Mouse (Mus musculus): ENCODE measurements around the gene Nr4a1.

Gene Nr4a1

DNA sequence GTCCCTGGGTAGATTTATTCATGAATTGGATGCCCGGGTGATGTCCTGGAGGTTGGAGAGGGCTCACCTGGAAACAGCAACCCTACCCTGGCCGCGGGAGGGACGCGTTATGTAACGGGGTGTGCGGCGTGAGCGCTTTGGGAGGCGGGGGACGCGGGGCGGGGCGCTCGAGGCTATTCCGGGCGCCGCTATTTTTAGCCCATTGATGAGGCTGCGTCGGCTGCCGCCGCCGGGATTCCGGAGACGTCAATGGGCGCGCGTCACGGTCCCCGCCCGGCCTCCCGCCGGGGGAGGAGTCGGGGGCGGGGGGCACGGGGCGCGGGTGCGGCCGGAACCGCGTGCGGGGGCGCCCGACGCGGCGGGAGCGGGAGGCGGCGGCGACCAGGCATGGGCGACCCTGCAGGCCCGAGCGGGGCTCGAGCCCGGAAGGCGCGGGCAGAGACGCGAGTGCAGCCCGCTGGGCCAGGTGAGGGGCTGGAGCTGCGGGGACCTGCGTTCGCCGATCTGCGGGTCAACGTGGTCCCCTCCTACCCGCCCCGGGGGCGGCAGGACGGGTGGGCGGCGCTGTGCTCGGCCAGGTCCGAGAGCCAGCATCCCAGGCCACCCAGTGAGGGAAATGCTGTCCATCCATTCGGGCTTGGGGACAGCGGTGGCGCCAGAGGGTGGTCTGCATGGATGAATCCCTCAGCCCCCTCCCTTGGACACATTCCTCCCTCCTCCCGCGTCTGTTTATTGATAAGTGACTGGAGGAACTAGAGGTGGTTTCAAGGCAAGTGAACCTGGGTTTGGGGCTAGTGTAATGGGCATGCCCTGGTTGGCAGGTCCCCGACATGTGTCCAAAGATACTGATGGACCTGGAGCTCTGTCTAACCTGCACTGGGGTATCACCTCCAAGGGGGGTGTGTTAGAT, at the start of gene Nr4a1:
Gene Nr4a1, plus strand, starts transcription at position 384 of the 910 bp plus-strand sequence.
- peak in 1 of 2 experiments; percentile 78 for DNase-seq (ENCODE audit: low spot score in 2 of 2)

DNA sequence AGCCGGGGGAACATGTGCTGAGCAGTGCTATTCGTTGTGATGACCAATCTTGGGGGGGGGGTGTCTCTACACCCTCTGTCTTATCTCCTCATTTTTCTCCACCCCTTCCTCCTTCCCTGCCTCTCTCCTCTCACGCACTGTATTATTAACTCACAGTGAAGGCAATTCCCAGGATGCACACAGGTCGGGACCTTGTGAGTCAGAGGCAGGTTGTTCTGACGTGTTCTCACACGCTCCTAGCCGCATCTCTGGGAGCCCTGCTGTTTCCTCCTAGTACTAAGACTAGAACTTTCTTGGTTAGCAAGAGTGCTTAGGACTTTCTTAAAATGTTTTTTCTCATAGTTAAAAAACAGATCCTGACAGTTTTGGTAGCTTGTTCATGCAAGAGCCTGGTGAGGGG, 49.3 kb upstream of the Nr4a1 start:
- no peak for DNase-seq (ENCODE audit: low spot score in 2 of 2)

DNA sequence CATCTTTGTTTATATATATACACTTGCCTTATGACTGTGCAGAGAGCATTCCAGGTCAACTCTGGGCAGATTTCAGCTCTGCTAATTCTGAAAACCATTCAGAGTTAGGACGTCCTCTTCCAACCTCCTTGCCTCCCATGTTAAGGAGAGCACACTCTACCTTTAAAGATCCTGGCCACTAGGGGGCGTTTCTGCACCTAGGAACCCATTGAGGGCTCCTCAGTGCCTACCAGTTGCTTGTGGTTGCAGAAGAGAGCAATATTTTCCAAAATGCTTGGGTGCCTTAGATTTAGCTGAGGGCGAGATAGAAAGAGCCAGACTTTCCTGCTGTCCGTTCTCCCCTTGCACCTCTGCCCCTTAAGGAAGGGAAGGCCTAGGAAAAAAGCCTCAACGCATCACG, 43.8 kb upstream of the Nr4a1 start:
- DNase-seq (ENCODE audit: low spot score in 2 of 2) = no peak

DNA sequence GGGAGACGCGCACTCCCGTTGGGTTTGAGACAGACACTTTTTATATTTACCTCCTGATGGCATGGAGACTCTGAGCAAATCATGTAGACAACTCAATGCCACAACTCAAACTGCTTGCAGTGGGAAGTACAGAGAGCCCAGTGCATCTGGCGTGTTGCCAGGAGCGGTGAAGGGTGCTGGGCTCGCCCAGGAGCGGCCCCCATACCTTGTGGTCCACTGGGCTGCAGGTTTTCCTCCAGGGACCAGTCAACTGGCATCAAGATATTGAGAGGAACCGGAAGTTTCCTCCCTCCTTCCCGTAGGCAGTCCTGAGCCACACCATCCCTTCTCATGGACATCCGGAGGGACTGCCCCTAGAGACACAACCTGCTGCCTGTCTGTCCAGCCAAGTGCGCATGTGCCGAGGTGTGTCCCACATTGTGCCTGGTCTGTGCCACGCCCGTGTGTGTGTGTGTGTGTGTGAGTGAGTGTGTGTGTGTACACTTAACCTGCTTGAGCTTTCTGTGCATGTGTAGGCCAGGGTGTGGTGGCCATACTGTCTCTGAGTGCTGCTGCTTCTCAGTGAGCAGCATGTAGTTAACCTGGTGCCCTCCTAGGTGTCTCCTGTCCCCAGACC, 43.0 kb upstream of the Nr4a1 start:
- DNase-seq (ENCODE audit: low spot score in 2 of 2) = no peak

DNA sequence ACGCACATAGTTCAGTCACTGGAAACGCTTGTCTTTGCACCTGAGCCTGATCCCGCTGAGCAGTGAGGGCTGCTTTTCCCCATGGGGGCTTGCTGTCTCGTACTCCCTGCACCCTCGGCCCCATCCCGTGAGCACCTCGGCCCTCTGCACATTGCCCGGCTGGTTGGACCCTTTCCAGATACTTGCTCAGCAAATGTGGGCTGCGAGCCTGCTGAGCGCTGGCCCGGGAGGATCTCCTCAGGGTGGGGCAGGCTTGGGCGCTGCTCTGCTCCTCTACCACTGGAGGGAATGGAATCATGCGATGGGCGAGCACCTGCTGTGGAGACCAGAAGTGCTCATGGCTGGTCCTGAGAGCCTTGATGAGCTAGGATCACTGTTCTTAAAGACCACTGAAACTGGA, 41.6 kb upstream of the Nr4a1 start:
- DNase-seq (ENCODE audit: low spot score in 2 of 2) = no peak

DNA sequence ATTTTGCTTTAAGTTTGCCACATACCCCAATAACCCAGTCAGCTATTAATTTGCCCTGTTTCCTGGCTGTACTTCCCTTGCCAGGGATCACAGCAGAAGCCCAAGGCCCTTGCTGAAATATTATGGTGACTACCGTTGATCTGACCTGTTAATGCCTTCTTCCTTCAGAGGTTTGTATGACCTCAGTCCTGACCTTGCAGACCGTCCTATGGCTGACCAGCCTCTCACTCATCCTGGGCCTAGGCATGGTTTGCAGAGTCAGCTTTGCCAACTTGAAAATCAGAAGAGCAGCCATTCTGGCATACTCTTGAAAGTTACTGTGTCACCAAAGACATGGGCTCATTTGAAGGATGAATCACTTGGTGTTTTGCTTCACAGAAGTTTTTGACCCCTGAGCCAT, 38.9 kb upstream of the Nr4a1 start:
- no peak for DNase-seq (ENCODE audit: low spot score in 2 of 2)

DNA sequence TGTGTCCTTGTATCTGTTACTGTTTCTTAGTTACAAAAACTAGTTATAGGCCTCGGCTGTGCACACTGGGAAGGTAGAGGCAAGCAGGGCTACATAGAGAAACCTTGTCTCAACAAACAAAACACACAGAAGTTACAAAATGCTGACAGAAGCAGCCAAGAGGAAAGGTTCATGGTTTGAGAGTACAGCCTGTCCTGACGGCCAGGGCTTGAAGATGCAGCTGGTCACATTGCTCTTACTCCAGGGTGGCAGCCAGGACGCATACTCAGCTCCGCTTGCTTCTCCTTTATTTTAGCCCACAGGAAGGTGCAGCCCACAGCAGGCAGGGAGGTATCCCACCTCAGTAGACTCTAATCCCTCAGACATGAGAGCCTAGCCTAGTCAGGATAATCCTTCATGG, 38.0 kb upstream of the Nr4a1 start:
- DNase-seq (ENCODE audit: low spot score in 2 of 2) = no peak

DNA sequence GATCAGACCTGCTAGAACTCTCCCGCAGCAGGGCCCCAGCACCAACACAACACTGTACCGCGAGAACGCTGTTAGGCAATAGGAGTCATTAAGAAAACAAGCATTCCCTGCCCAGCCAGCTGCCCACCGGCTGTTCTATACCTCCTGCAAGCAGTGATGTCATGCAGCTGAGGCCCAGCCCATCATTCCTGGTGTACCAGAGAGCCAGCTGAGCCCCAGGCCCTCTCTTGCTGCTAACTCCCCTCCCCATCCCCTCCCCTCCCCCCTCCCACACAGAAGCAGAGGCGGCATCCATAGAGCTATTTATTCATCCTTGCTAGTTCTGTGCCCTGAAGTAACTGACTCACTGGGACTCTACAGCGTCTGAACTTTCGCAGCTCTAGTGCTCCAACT, 33.2 kb upstream of the Nr4a1 start:
- no peak for DNase-seq (ENCODE audit: low spot score in 2 of 2)

DNA sequence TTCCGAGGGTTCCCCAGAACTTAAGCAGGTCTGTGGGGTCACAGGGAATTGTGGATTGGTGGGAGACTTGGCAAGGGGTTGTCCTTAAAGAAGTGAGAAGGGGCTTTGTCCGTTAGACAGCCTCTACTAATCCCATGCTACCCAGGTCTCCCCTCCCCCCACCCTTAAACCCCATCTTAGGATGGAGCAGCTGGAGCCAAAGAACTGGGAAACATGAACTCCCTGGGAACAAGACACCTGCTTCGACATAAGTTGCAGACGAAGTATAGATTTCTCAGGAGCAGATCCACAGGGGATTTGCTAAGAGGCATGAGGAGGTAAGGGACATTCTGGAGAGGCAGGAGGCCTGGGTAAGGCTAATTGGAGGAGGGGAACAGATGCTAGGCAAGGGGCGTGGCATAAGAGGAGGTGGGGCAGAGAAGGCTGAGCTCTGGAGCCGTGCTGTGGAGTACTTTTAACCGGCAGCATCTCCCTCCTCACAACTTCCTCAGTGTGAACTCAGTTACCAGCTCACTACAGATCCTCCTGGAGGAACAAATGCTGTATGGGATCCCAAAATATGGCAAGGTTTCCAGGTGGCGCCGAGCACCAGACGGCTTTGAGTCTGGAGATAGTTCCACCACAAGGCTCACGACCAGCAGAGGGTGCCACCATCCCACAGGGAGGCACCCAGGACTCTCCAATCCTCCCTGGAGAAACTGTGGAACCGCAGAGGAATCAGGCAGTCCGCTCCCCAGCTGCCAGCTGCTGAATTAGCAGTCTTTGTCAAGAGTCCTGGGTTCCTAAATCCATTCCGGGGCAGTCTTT, 32.6 kb upstream of the Nr4a1 start:
- peak; percentile 77 to 87 for DNase-seq (ENCODE audit: low spot score in 2 of 2)

DNA sequence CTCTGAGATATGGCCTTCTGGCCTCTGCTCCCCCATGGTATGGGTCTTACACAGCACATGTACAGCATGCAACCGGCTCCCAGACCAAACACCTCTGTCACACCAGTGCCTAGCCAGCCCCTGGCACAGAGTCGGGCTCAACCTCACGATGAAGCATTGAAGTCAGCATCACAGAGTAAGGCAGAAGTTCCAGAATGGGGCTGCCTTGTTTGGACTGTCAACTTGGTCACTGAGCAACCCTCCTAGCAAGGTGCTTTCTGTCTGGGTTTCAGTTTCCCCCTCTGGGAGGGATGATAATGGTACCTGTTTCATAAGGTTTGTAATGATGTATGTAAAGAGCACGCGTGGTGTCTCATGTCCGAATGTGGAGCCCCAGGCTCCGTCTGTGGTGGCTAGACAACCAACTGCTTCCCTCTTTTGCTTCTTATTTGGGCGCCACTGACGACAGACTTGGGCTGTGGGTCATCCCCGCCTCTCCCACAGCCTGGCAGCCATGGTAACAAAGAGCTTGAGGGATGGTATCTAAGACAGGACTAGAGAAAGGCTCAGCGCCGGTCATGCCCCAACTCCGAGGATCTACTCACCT, 31.1 kb upstream of the Nr4a1 start:
- DNase-seq (ENCODE audit: low spot score in 2 of 2) = no peak

DNA sequence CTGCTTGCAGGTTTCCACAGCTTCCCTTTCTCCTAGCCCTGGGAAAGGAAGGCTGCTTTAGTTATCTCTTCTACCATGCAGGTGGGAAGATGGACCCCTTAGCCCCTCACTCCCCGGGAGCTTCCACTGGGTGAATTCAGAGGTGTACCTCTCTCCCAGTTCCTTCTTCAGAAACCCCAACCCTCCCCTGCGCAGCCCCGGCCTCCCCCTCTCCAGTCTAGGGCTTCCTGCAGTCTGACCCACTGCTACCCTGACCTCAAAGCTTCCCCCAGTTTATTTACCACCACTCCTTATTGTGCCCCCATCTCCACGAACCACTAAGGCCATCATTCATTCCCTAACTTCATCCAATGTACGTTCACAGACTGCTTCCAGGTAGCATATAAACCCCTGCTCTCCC, 30.5 kb upstream of the Nr4a1 start:
- no peak for DNase-seq (ENCODE audit: low spot score in 2 of 2)

DNA sequence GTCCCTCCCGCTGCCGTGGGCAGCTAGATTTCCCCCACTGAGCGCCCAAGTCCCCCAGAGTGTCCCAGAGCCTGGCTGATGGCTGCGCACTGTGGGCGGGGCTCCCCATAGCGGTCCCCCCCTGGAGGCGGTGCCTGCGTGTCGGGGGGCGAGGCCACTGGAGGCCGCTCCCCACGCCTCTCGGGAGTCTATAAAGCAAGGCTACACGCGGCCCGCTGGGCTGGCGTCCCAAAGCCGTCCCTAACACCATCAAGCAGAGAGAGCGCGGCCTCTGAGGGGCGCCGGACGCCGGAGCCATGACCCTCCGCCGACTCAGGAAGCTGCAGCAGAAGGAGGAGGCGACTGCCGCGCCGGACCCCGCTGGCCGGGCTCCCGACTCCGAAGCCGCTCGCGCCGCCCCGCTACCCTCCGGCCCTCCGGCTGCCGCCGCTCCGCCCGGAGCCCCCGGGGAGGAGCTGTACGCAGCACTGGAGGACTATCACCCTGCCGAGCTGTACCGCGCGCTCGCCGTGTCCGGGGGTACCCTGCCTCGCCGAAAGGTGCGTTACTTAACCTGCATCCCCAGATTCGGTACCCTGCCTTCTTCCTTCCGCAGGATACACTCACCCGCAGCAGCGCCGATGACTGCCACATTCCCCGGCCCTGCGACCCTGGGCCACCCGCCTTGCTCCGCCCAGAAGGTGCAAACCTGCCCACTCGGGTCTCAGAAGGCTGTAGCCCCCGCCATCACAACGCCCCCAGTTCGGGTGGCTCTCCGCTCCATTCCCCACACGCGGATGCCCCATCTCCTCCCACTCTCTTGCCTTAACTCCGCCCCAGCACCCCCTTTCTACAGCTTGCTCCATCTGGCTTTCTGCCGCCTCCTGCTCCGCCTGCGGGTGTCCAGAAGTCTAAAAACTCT, 29.8 kb upstream of the Nr4a1 start, which contains the start of gene Grasp:
Gene Grasp, plus strand, starts transcription at position 183 of the 901 bp plus-strand sequence.
- peak; percentile 81 to 86 for DNase-seq (ENCODE audit: low spot score in 2 of 2)

DNA sequence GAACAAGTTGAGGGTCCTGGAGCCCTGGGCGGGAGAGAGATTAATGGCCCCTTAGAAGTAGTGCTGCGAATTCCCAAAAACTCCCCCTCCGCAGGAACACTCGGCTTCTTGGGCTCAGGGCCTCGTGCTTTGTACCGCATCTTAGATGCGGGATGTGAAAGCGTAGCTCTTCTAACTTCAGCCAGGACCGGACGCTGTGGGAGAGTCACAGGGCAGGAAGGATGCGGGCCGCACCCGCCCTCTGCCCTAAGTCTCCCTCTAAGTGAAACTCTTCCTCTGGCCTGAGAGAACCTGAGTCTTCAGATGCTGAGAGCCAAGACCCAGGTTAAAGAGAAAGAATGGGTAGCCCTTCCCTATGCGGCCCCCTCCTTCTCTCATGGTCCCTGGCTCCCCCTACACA, 29.1 kb upstream of the Nr4a1 start:
- DNase-seq (ENCODE audit: low spot score in 2 of 2) = no peak

DNA sequence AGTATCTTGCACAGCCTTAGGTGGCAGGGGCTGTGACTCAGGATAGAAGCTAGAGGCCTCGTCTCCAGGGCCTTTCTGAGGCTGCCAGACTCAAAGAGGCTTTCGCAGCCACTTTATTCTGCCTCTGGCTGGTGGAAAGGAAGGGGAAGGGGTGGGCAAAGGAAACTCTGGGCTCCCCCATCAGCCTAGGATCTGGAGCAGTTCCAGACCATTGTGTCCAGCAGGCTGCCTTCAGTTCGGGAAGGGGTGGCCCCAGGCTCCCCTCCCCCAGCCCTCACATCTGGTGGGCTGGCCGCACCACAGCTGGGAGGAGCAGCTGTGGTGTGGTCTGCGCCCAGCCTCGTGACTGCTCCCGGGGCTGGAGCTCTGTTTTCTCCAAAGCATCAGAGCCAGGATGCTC, 26.1 kb upstream of the Nr4a1 start:
- DNase-seq (ENCODE audit: low spot score in 2 of 2) = no peak

DNA sequence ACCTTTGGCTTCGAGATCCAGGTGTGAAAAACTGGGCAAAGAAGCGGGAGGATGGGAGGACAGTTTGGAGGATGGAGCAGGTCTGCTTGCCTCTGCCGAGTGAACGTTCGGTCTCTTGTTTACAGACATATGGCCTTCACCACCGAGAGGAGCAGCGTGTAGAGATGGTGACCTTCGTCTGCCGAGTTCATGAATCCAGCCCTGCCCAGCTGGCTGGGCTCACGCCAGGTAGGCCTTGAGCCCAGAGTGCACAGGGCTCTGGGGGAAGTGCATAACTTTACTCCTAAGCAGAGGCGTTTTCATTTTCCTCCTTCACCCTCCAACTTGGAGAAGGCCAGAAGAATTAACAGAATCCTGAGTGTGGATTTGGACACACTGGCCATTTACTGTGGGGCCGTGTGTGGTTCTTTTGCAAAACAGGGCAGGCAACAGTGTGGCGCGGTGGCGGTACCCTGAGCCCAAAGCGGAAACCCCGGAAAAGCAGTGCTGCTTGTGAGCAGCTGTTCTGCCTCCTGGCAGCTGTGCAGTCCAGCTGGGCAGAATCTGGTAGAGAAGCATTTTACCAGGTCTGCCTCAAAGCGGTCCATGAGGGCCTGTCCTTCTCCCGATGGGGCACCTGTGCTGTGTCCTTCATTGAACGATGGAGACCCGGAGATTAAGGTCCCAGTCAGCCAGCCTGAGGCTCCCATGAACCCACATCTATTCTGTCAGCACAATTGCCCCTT, 25.0 kb upstream of the Nr4a1 start:
- DNase-seq (ENCODE audit: low spot score in 2 of 2) = no peak

DNA sequence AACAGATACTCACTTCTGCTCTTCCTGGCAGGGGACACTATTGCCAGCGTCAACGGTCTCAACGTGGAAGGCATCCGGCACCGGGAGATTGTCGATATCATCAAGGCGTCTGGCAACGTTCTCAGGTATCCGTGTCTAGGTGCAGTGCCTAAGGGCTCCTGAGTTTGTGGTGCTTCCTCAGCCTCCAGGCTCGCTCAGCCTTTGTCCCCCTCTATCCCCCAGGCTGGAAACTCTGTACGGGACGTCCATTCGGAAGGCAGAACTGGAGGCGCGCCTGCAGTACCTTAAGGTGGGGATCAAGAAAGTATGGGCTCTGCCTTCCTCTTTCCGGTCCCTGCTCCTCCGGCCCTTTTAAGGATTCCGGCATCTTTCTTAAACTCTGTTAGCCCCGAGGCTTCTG, 23.6 kb upstream of the Nr4a1 start:
- no peak for DNase-seq (ENCODE audit: low spot score in 2 of 2)

DNA sequence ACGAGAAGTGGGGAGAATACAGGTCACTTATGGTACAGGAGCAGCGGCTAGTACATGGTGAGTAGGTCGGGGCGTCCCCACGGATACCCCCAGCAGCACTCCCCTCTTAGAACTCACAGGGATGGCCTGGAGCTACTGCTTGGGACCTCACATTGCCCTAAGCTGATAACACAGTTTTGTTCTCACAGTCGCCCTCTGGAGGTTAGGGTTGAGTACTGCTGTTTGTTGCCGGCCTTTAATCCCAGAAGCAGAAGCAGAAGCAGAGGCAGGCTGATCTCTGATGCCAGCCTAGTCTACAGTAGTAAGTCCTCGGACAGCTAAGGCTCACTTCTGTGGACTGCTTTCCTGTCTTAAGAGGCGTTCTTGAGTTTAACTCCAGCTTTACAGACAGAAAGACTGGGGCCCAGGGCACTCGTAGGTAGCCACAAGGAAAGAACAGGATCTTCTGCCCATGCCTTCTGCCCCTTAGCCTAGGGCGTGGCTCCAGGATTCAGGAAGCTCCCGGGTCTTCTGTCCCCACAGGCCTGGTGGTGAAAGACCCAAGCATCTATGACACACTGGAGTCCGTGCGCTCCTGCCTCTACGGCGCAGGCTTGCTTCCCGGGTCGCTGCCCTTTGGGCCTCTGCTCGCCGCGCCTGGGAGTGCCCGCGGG, 22.9 kb upstream of the Nr4a1 start:
- DNase-seq (ENCODE audit: low spot score in 2 of 2) = no peak

DNA sequence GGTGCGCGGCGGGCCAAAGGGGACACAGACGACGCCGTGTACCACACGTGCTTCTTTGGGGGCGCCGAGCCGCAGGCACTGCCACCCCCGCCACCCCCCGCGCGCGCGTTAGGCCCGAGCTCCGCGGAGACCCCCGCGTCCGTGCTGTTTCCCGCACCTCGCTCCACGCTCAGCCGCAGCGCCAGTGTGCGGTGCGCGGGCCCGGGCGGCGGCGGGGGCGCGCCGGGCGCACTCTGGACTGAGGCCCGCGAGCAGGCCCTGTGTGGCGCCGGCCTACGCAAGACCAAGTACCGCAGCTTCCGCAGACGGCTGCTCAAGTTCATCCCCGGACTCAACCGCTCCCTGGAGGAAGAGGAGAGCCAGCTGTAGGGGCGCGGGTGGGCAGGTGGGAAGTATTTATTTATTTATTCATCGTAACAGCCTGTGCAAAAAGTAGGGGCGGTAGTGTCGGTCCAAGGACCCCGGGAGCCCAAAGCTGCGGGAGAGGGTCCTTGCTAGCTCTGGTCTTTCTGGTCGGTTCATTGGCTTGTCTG, 22.4 kb upstream of the Nr4a1 start:
- no peak for DNase-seq (ENCODE audit: low spot score in 2 of 2)

DNA sequence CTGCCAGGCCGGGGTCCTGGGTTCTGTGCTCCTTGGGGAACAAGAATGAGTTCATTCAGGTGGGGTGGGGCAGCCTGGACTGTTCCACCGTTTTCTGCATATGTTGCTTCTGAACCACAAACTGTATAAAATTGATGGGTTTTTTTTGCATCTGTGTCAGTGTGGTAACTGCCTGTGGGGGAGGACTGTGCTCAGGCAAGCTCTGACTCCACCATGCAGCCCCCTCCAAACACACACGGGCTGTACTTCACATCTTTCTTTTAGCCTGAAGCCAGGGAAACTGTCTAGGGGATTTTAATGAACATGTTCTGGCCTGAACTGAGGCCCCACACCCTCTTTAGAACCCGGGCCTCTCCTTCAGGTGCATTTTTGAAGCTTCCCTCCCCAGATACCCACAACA, 21.5 kb upstream of the Nr4a1 start:
- DNase-seq (ENCODE audit: low spot score in 2 of 2) = no peak

DNA sequence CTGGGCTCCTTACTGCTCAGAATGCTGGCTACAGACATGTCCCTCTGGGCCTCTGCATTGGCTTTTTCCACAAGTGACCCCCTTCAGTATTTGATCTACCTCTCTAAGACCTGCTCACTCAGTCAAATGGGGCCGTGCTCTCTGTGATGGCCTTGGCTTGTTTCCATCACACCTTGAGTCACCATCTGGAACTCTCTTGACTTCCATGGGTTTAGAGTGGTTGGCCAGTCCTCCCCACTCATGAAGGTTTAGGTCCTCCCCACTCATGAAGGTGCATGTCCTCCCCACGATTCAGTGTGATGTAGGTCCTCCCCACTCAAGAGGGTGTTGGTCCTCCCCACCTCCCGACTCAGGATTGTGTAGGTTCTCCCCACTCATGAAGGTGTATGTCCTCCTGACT, 20.9 kb upstream of the Nr4a1 start:
- no peak for DNase-seq (ENCODE audit: low spot score in 2 of 2)

All from frontal cortex, postnatal 10 days (tissue).